Mouse (Mus musculus) megakaryocyte-erythroid progenitor cell, adult 5-6 weeks (primary cell): Measurements from ENCODE around the gene St6galnac3. TPM values are rescaled to one million over a fixed set of nuclear protein-coding genes. Genes with fewer than 3 reads are reported as not detected.

ENCODE experiments used
- ATAC-seq: replicated peaks from 2 replicates; pipeline ENCODE4 v1.8.0; 2016; ENCODE audit warnings: mild to moderate bottlenecking, inconsistent platforms; ENCODE audit not compliant: severe bottlenecking, poor library complexity, low FRiP score, low TSS enrichment
- total RNA-seq, 2 experiments: library from RNA; stranded (forward) in 1 of 2; stranded (reverse) in 1 of 2; fragments of 200-1000, 215-1000 nt in 1 of 2; fragments of >200 nt in 1 of 2; fragmentation: Nextera tagmentation in 1 of 2; gene quantifications; 2 replicates each; pipeline ENCODE4 v1.2.3; 2014 to 2017

Gene St6galnac3
- total RNA-seq, 2 experiments from 2014 or later: 17.2 to 19.6 TPM

- no peak for ATAC-seq
Observed at GRCm38 (mm10) chr3:153610239-153610638, 114.7 kb downstream of the St6galnac3 start.

DNA sequence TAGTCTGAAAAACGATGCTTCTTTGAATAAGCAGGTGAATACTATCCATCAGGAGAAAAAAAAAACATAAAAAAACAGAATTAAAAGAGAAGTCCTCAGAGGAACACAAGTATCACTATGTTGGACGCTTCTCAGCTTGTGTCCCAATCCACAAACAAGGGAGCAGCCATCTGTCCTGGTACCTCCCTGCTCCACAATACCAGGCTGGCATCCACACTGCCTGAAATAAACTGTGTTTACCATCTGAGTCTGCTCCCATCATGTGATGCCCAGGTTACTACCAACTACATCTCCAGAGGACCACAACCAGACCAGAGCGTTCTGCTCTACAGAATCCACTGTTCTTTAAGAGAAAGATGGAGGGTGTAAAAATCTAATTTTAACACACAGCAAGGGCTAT lies 118.6 kb downstream of the St6galnac3 start:
- ATAC-seq: no peak

DNA sequence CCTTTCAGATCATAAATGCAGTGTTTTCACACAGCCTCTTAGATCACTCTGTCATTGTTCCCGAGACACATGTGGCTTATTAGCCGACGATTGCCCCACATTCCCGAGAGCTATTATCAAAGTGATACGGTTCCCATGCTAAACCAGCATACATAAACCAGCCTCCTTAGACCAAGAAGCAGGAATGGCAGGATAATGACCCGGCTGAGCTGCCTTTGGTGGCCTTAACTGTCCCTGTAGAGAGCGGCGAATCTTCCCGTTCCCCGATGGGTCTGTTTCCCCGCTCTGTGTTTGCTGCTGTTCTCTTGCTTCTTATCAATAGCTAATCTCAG lies 119.2 kb downstream of the St6galnac3 start:
- no peak for ATAC-seq

DNA sequence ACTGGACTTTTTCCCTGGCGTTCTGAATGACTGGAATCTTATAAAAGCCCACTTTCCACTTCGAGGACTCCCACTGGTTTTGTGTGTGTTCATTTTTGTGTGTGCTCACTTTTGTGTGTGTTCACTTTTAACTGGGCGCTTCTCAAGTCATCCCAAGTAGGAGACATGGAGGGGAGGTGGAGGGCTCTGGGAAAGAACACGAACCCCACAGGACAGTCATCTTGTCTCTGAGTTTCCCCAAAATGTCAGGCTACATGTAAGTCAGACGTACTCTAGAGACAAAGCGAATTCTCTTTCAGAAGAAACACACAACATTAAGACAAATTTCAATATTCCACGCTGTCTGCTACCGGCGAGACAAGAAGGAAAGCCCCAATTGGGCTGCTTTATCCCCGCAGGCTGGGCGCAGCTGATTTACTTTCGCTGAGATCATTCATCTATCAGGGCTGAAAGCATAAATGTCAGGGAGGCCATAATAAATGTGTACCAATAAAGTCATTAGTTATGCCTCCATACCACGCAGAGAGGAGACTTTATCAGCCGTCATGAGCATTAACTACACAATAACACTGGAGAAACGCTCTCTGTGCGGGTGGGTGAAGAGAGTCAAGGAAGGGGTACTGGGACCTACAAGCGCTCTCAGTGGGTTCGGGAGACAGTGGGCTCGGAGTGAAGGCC lies 119.7 kb downstream of the St6galnac3 start:
- no peak for ATAC-seq

DNA sequence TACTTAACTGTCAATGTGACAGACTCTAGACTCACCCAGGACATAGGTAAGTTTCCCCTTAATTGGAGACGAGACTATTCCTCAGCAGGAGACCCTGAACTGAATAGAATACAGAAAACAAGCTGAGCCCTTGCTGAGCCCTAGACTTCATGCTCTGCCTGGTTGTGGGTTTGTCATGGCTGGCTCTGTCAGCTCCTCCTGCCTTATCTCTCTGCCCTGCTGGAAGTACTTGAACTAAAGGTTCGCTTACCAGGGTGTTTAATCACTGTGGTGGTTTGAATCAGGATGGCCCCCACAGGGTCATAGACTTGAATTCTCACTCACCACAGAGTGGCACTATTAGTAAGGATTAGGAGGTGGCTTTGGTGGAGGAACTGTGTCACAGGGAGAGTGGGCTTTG lies 125.8 kb downstream of the St6galnac3 start:
- peak; percentile 85 for ATAC-seq

DNA sequence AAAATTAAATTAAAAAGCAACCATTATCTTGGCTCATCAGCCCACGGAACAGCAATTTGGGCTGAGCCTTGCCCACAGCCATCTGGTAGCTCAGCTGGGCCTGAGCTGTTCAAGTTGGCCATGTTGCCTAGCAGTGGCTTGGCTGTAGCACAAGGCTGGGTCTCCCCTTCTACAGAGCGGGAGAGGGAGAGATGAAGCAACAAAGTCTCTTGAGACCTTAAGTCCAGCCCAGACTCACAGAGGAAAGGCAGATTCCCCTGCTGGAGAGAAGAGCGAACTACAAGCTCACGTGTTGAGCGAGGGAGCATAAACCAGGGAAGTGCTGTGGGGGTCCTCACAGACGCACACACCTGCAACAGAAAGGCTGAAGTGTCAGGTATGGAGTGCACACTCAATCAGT lies 126.3 kb downstream of the St6galnac3 start:
- ATAC-seq: peak; percentile 44; the same call in 1 of the 2 replicates

GRCm38 (mm10) chr3:153594531-153594930 lies 130.4 kb downstream of the St6galnac3 start:
- no peak for ATAC-seq

DNA sequence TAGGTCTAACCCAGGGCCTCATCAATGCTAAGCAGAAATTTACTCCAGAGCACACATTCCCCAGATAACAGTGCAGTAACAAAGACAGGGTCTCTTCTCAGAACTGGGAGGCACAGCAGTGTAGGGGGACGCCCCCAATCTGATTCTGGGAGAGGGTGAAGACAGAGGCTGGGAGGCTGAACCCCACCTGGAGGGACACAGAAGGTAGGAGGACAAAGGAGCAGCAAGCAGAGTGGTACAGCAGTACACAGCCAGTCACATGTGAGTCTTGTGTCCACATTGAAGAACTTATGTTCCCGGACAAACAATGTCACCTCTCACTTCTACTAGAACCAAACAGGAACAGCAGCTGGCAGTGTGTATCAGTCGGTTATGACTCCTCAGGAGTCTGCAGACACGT lies 131.0 kb downstream of the St6galnac3 start:
- no peak for ATAC-seq

GRCm38 (mm10) chr3:153593103-153593502 lies 131.9 kb downstream of the St6galnac3 start:
- peak; percentile 74 for ATAC-seq

- no peak for ATAC-seq
Observed at GRCm38 (mm10) chr3:153587594-153587993, 137.4 kb downstream of the St6galnac3 start.

DNA sequence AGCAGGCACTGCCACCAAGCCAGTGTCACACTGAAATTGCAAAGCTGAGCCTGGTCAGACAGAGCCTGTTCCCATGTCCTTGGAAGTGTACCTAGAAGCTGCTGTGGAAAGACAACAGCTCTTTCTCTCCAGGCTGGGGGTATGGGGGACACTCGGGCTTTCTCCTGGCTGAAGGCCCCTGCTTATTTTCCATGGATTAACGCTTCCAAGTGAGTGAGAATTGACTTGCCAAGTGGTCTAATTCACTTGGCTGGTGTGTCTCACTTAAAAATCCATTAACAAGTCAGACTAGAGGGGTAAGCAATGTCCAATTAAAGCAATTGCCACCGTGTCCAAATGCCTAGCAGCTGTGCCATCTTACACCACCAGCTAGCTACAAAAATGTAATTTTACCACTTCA lies 140.1 kb downstream of the St6galnac3 start:
- ATAC-seq: no peak

GRCm38 (mm10) chr3:153582065-153582464 lies 142.9 kb downstream of the St6galnac3 start:
- no peak for ATAC-seq

DNA sequence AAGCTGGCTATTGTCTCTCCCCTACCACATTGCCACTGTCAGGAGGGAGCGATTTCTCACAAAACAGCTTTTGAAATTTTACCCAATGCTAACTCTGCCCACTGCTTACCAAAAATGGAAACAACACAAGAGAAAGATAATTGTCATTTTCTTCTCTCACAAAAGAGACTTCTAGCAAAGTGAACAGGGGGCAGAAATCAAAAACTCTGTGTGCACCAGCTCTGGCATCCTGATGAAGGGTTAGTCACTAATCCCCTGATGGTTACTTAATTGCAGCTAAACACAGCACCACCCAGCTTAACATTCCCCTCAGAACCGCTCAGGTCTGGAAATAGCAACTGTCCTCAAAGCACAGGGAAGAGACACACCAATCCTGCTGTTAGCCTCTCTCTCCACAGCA lies 144.3 kb downstream of the St6galnac3 start:
- no peak for ATAC-seq

DNA sequence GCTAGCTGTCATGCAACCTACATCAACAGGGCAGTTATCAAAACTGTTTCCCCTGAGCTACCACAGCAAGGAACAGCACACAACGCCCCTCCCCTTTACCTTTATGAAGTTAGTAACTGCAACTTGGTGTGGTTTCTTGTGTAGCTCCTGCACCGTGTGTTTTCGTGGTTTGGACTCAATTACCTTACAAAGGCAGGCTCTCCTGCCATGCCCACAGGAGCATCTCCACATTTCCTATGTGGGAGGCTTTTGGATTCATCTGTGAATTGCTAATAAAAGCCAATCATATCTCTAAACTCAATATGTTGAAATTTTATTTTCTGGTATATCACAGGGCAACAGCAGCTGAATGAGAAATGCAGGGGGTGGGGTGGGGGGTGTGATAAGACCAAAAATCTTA lies 144.8 kb downstream of the St6galnac3 start:
- ATAC-seq: peak; percentile 28; the same call in 1 of the 2 replicates

DNA sequence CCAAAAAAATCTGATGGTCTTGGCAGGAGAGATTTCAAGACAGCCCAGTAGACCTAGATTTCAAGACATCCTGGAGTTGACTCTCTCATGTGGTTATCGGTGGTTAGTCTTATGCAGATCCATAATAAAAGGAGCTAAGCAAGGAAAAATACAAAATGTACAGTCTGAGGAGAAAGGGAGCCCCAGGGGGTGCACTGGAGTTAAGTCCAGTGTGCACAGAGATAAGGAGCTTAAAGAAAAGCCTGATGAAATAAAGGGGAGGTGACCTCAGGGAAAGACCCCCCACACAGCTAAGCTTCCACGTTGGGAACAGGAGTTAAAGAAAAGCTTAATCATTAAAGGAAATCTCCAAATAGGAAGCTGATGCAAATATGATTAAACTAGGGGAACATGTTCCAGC lies 147.7 kb downstream of the St6galnac3 start:
- ATAC-seq: no peak

GRCm38 (mm10) chr3:153571152-153571551 lies 153.8 kb downstream of the St6galnac3 start:
- no peak for ATAC-seq

DNA sequence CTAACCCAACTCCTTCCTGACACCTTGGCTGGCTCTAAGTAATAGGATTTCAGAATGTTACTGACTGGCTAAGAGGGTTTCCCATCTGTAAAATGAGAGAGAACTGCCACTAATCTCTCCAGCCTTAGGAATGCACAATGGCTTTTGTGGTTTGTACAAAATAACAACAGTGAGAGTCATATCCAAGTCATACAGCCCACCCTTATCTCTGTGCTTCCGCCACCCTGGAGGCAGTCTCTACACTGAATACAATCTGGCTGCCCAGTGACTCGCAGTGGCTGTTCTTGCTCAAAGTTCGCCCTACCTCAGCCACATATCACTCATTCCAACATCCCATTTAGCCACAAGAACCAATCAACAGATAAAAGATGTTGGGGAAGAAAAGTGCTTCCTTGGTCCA lies 156.2 kb downstream of the St6galnac3 start:
- peak; percentile 82 for ATAC-seq

GRCm38 (mm10) chr3:153567913-153568312 lies 157.1 kb downstream of the St6galnac3 start:
- ATAC-seq: no peak

- ATAC-seq: no peak
Observed at GRCm38 (mm10) chr3:153567512-153567911, 157.5 kb downstream of the St6galnac3 start.

- no peak for ATAC-seq
Observed at GRCm38 (mm10) chr3:153566100-153566499, 158.9 kb downstream of the St6galnac3 start.

- no peak for ATAC-seq
Observed at GRCm38 (mm10) chr3:153560897-153561296, 164.1 kb downstream of the St6galnac3 start.

GRCm38 (mm10) chr3:153559586-153559985 lies 165.4 kb downstream of the St6galnac3 start:
- no peak for ATAC-seq
